Mouse (Mus musculus) liver, embryonic 14.5 days (tissue): Measurements from ENCODE around the gene Sat2. TPM values are rescaled to one million over a fixed set of nuclear protein-coding genes. Genes with fewer than 3 reads are reported as not detected.

ENCODE experiments used
- ATAC-seq: fragments of 200-750 bp; cut with Nextera tagmentation; 2 replicates; pipeline ENCODE4 v1.8.0; 2017; ENCODE audit warnings: moderate number of reproducible peaks, mild to moderate bottlenecking, moderate library complexity; ENCODE audit not compliant: insufficient read depth
- DNase-seq, 3 experiments: peaks; one replicate each; pipeline ENCODE4 v3.0.0-alpha.2; 2012 to 2013; ENCODE audit warnings: low read depth in 3 of 3, low spot score in 3 of 3
- H3K27ac ChIP-seq: fragments of 300-500 bp; sonication (generic); 2 replicates; pipeline ENCODE4 v1.5.1; 2014; ENCODE audit warnings: moderate library complexity, mild to moderate bottlenecking, control low read depth, inconsistent platforms
- H3K27me3 ChIP-seq: fragments of 300-500 bp; sonication (generic); 2 replicates; pipeline ENCODE4 v1.6.1; 2014; ENCODE audit warnings: mild to moderate bottlenecking, low read length, moderate library complexity; ENCODE audit not compliant: control insufficient read depth, insufficient read depth
- H3K36me3 ChIP-seq: fragments of 300-500 bp; sonication (generic); replicated peaks from 2 replicates; pipeline ENCODE4 v1.6.1; 2014; ENCODE audit warnings: low read depth; ENCODE audit not compliant: control insufficient read depth, insufficient read depth
- H3K4me1 ChIP-seq, 2 experiments: fragments of 200-500 bp in 1 of 2; fragments of 300-500 bp in 1 of 2; sonication (generic) in 1 of 2; replicated peaks; 2 replicates each; pipeline ENCODE4 v1.6.1; 2012 to 2014; ENCODE audit warnings: antibody characterized with exemption in 1 of 2, inconsistent platforms in 1 of 2, low read length in 1 of 2; ENCODE audit not compliant: control insufficient read depth in 2 of 2, insufficient read depth in 2 of 2
- H3K4me2 ChIP-seq: fragments of 300-500 bp; sonication (generic); 2 replicates; pipeline ENCODE4 v1.6.1; 2014; ENCODE audit warnings: low read depth, mild to moderate bottlenecking, control low read depth, moderate library complexity
- H3K4me3 ChIP-seq, 2 experiments: fragments of 200-500 bp in 1 of 2; fragments of 300-500 bp in 1 of 2; sonication (generic) in 1 of 2; 2 replicates each; pipeline ENCODE4 v1.5.1; 2012 to 2014; ENCODE audit warnings: low read depth in 2 of 2, low read length in 2 of 2, mild to moderate bottlenecking in 2 of 2, control low read depth in 1 of 2, inconsistent platforms in 1 of 2, moderate library complexity in 1 of 2; ENCODE audit not compliant: insufficient read depth in 1 of 2
- H3K9ac ChIP-seq: fragments of 300-500 bp; sonication (generic); replicated peaks from 2 replicates; pipeline ENCODE4 v1.6.1; 2014; ENCODE audit warnings: mild to moderate bottlenecking, control low read depth, moderate library complexity
- H3K9me3 ChIP-seq: fragments of 300-500 bp; sonication (generic); 2 replicates; pipeline ENCODE4 v1.6.1; 2016; ENCODE audit warnings: low read length, mixed read lengths; ENCODE audit not compliant: control insufficient read depth
- CTCF ChIP-seq: IDR thresholded peaks from 2 replicates; pipeline ENCODE4 v1.5.1; 2016; ENCODE audit warnings: antibody characterized with exemption, low read depth, control low read depth
- EP300 ChIP-seq: IDR thresholded peaks from 2 replicates; pipeline ENCODE4 v1.6.1; 2016; ENCODE audit warnings: antibody characterized with exemption, low read depth
- WGBS: fragments of 180-500 bp; shearing (Covaris S2); extraction: QIAGEN DNeasy Blood & Tissue Kit; methylation state at CpG from one replicate; pipeline ENCODE4 v1.1.7; 2014; ENCODE audit not compliant: insufficient replicate concordance; 5-methylcytosine and 5-hydroxymethylcytosine counted together
- polyA plus RNA-seq, 2 experiments: library from polyadenylated mRNA; depleted of rRNA in 1 of 2; stranded (reverse) in 1 of 2; unstranded in 1 of 2; fragments of >200 nt; fragmentation: Nextera tagmentation in 1 of 2; extraction: Ambion mirVana in 1 of 2; gene quantifications; 2 replicates each; pipeline versions ENCODE4 v1.2.1 to v1.2.3; 2012 to 2014

Gene Sat2
- polyA plus RNA-seq, 2 experiments, result 5.1 to 10.0 TPM

- H3K4me2 ChIP-seq, result no peak overlapping the region
- H3K27me3 ChIP-seq, result no peaks in the 10 kb centered on the region
- H3K4me1 ChIP-seq, result no peaks in the 10 kb centered on the region
- H3K9ac ChIP-seq, result no peak overlapping the region
- DNase-seq (no peak), ATAC-seq (no peak)
- H3K9me3 ChIP-seq, result no peaks in the 10 kb centered on the region
- 84% methylated on average over 5 of the region's 5 CpGs for WGBS
- H3K36me3 ChIP-seq, result peaks cover 79% of the 10 kb centered on the region
- no peak for TF ChIP-seq CTCF
- no peak for TF ChIP-seq EP300
- H3K4me3 ChIP-seq, result no peak overlapping the region
- H3K27ac ChIP-seq, result no peak overlapping the region
These were observed 24.0 kb downstream of the Sat2 start for GRCm38 (mm10) chr11:69645860-69646259.

DNA sequence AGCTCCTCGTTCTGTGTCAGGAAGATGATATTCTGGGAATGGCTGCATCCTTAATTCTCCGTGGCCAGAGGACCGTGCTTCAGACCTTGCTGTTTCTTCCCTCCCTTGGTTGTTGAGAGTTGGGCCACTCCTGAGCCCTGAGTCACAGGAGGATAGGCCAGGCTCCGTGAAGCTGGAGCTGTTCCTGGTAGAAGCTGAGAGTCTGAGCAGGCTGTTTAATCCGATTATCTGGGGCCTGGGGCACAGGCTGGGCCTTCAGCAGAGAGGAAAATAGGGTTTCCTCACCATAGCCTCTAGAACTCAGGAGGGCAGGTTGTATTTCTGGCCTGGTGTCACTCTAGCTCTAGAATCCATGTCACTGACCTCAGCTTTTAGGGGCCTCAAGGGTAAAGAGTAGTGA is 31.6 kb downstream of the Sat2 start:
- H3K4me1 ChIP-seq, result peaks cover 3 to 9% of the 10 kb centered on the region in 2 experiments
- 74% methylated on average over 5 of the region's 5 CpGs for WGBS
- H3K4me2 ChIP-seq, result no peak overlapping the region
- H3K27me3 ChIP-seq, result no peaks in the 10 kb centered on the region
- no peak for DNase-seq
- H3K4me3 ChIP-seq, result no peak overlapping the region
- no peak for ATAC-seq
- no peak overlapping the region for H3K27ac ChIP-seq
- no peaks in the 10 kb centered on the region for H3K9me3 ChIP-seq
- peaks cover 55% of the 10 kb centered on the region for H3K36me3 ChIP-seq
- TF ChIP-seq CTCF, result no peak
- TF ChIP-seq EP300, result no peak
- no peak overlapping the region for H3K9ac ChIP-seq

DNA sequence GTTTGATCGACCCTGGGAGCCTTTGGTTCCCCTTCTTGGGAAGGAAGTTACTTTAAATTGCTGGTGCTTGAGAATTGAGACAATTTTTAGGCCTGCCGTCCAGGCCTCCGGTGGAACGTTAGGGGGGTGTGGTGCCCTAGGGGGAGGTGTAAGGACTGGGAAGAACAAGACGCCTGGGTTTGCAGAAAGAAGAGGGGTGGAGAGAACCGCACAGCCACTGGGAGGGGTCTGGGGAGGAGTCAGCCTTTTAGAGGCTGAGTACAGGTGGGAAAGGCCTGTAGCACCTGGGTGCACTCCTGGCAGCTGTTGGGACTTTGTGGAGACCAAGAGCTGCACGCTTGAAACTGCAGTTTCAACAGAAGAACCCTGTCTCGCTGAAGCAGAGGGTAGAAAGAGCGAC is 32.9 kb downstream of the Sat2 start:
- H3K4me1 ChIP-seq, result peaks cover 3 to 9% of the 10 kb centered on the region in 2 experiments
- H3K9ac ChIP-seq, result no peak overlapping the region
- no peaks in the 10 kb centered on the region for H3K27me3 ChIP-seq
- H3K4me3 ChIP-seq, result no peak overlapping the region
- H3K36me3 ChIP-seq, result peaks cover 51% of the 10 kb centered on the region
- H3K4me2 ChIP-seq, result no peak overlapping the region
- ATAC-seq, result no peak
- WGBS, result 39% methylated on average over 9 of the region's 9 CpGs
- H3K9me3 ChIP-seq, result no peaks in the 10 kb centered on the region
- TF ChIP-seq CTCF (no peak), EP300 (no peak)
- no peak for DNase-seq
- H3K27ac ChIP-seq, result no peak overlapping the region

DNA sequence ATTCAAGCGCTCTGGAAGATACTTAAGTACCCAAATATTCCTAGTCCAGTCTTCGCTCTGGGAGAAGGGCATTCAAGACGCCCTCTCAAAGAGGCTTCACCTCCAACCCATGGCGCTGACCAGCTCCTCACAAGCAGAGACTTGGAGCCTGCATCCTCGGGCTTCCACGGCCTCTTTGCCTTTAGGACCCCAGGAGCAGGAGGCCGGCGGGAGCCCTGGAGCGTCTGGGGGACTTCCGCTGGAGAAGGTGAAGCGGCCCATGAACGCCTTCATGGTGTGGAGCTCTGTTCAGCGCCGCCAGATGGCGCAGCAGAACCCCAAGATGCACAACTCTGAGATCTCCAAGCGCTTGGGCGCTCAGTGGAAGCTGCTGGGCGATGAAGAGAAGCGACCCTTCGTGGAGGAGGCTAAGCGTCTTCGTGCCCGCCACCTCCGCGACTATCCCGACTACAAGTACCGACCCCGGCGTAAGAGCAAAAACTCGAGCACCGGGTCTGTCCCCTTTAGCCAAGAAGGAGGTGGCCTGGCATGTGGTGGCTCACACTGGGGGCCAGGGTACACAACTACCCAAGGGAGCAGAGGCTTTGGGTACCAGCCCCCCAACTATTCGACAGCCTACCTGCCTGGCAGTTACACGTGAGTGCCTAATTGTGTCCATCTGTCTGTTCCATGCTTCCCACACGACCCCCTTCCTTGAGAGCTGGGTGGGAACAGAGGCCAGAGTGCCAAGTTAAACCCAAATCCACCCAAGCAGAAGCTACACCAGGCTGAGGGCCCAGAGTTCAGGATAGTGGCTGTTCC is 33.6 kb downstream of the Sat2 start, which contains the start of gene Sox15:
Gene Sox15 (plus strand): TSS at position 51 of the 801 bp plus-strand sequence.
- Histone ChIP-seq H3K9ac (no peak within 1 kb of the TSS), H3K36me3 (peaks cover 44% of the 10 kb centered on the region), H3K27me3 (no peaks in the 10 kb centered on the region), H3K4me2 (no peak within 1 kb of the TSS), H3K4me1 (peaks cover 3 to 9% of the 10 kb centered on the region in 2 experiments), H3K9me3 (no peaks in the 10 kb centered on the region), H3K27ac (no peak within 1 kb of the TSS), H3K4me3 (no peak within 1 kb of the TSS)
- ATAC-seq (peak; percentile 51; the same call in 1 of the 2 replicates), DNase-seq (peak in 1 of 3 experiments; percentile 45)
- 41% methylated on average over 34 of the region's 34 CpGs for WGBS
- peak; percentile 86 for TF ChIP-seq CTCF
- no peak for TF ChIP-seq EP300

GRCm38 (mm10) chr11:69656065-69656455 is 34.2 kb downstream of the Sat2 start:
- no peak overlapping the region for H3K9ac ChIP-seq
- no peak overlapping the region for H3K4me3 ChIP-seq
- TF ChIP-seq EP300, result no peak
- no peak overlapping the region for H3K27ac ChIP-seq
- no peaks in the 10 kb centered on the region for H3K9me3 ChIP-seq
- no peak overlapping the region for H3K4me2 ChIP-seq
- 86% methylated on average over 5 of the region's 5 CpGs for WGBS
- H3K27me3 ChIP-seq, result no peaks in the 10 kb centered on the region
- peaks cover 6 to 9% of the 10 kb centered on the region in 2 experiments for H3K4me1 ChIP-seq
- H3K36me3 ChIP-seq, result peaks cover 38% of the 10 kb centered on the region
- ATAC-seq (no peak), DNase-seq (no peak)
